ENCODE assay signal across 15 mouse cellular contexts in genomic region chr1:144267471-144268470, GRCm38 (mm10). TPM values are rescaled to one million over a fixed set of nuclear protein-coding genes. Genes with fewer than 3 reads are reported as not detected.
A peak's percentile ranks its signal among the peaks of the same experiment; 100 is the strongest.
DNase-seq lines count a peak whose midpoint lies in the region; ATAC-seq and TF ChIP-seq lines count a peak whose summit lies in the region.
"Had no signal": no experiment of that assay in that cellular context is flagged by ENCODE, and none has a peak within 500 bp of the region (broad histone marks: within the 10 kb centered on the region; RNA-seq: fewer than 3 reads in every experiment).

No protein-coding gene starts in this region.

- no peaks in the 10 kb centered on the region for H3K9me3 ChIP-seq in stomach, embryonic 15.5 days
- H3K9me3 ChIP-seq: limb, embryonic 13.5 days had no signal

- WGBS in kidney, adult 2 months, result 55% methylated on average over 3 of the region's 3 CpGs
- 72% methylated on average over 3 of the region's 3 CpGs for WGBS in spleen, adult 2 months
- WGBS in stomach, embryonic 15.5 days, result 59% methylated on average over 3 of the region's 3 CpGs

- no peak for TF ChIP-seq CTCF in kidney, adult 2 months (conservative IDR thresholded peaks at IDR 0.05; ENCODE audit: insufficient read depth, insufficient read length, low read depth, low read length)
- no peak for TF ChIP-seq CTCF in spleen, adult 2 months (IDR thresholded peaks at IDR 0.05; ENCODE audit: extremely low read depth, insufficient read depth, insufficient read length, insufficient replicate concordance)
- TF ChIP-seq CTCF in embryonic fibroblast, embryonic 13.5 days (IDR thresholded peaks at IDR 0.05; ENCODE audit: borderline replicate concordance, insufficient read depth, low read length), result no peak

- no peak for TF ChIP-seq POLR2A in kidney, adult 2 months (IDR thresholded peaks at IDR 0.05; ENCODE audit: low read depth, low read length)
- no peak for TF ChIP-seq POLR2A in spleen, adult 2 months (IDR thresholded peaks at IDR 0.05; ENCODE audit: low read depth, low read length)
- TF ChIP-seq POLR2A in embryonic fibroblast, embryonic 13.5 days (IDR thresholded peaks at IDR 0.05; ENCODE audit: low read depth, low read length), result no peak

- H3K27ac ChIP-seq in kidney, adult 2 months (ENCODE audit: insufficient read depth, low read depth, low read length), result no peak overlapping the region
- H3K27ac ChIP-seq in spleen, adult 2 months (ENCODE audit: insufficient read depth, low read length), result peak overlapping the region; percentile 12; the same call in 1 of the 2 replicates
- peak overlapping the region; percentile 94 for H3K27ac ChIP-seq in embryonic fibroblast, embryonic 13.5 days (ENCODE audit: insufficient read depth, low read length)
- H3K27ac ChIP-seq in stomach, embryonic 15.5 days, result peak overlapping the region; percentile 54; the same call in 1 of the 2 replicates
- H3K27ac ChIP-seq: limb, embryonic 13.5 days had no signal

- no peak overlapping the region for H3K4me3 ChIP-seq in kidney, adult 2 months (ENCODE audit: insufficient read depth, low read depth, low read length)
- no peak overlapping the region for H3K4me3 ChIP-seq in spleen, adult 2 months (ENCODE audit: extremely low read depth, insufficient read depth, insufficient read length)
- no peak overlapping the region for H3K4me3 ChIP-seq in embryonic fibroblast, embryonic 13.5 days (ENCODE audit: insufficient read depth, low read length)
- no peak overlapping the region for H3K4me3 ChIP-seq in stomach, embryonic 15.5 days (replicated peaks)
- H3K4me3 ChIP-seq: erythroblast, embryonic 14.5 days; limb, embryonic 13.5 days had no signal

- DNase-seq in kidney, adult 2 months, result peak; percentile 2
- DNase-seq in kidney, adult 8-10 months, result no peak
- no peak for DNase-seq in spleen, adult 2 months (ENCODE audit: low read depth in 1 of 2, low spot score in 2 of 2)
- no peak for DNase-seq in spleen, postnatal 36 days (ENCODE audit: low spot score in 2 of 2)
- DNase-seq in heart, postnatal 10 days, result no peak
- no peak for DNase-seq in layer of hippocampus, postnatal 25 days (ENCODE audit: extremely low spot score in 1 of 2, low spot score in 1 of 2)
- DNase-seq: cerebellum, adult 8-10 months; gastrocnemius, postnatal 36 days; heart, postnatal 36 days; layer of hippocampus, postnatal 36 days; thymus, postnatal 14 days had no signal

- no peak overlapping the region for H3K4me2 ChIP-seq in stomach, embryonic 15.5 days
- H3K4me2 ChIP-seq: limb, embryonic 13.5 days had no signal

- no peaks in the 10 kb centered on the region for H3K27me3 ChIP-seq in kidney, adult 2 months (replicated peaks; ENCODE audit: control insufficient read depth, insufficient read depth, low read length)
- H3K27me3 ChIP-seq in spleen, adult 2 months (ENCODE audit: control insufficient read depth, insufficient read depth, low read length), result no peaks in the 10 kb centered on the region
- H3K27me3 ChIP-seq in stomach, embryonic 15.5 days (replicated peaks), result no peaks in the 10 kb centered on the region
- H3K27me3 ChIP-seq: limb, embryonic 13.5 days had no signal

- H3K4me1 ChIP-seq in kidney, adult 2 months (ENCODE audit: control insufficient read depth, insufficient read depth, low read length), result no peaks in the 10 kb centered on the region
- no peaks in the 10 kb centered on the region for H3K4me1 ChIP-seq in spleen, adult 2 months (ENCODE audit: control insufficient read depth, insufficient read depth, insufficient read length)
- peaks cover 2% of the 10 kb centered on the region; the same call in 1 of the 2 replicates for H3K4me1 ChIP-seq in embryonic fibroblast, embryonic 13.5 days (ENCODE audit: control insufficient read depth, insufficient read depth, low read length)
- no peaks in the 10 kb centered on the region for H3K4me1 ChIP-seq in stomach, embryonic 15.5 days
- H3K4me1 ChIP-seq: limb, embryonic 13.5 days had no signal

- H3K36me3 ChIP-seq in kidney, adult 2 months (ENCODE audit: control insufficient read depth, insufficient read depth, low read length), result no peaks in the 10 kb centered on the region
- no peaks in the 10 kb centered on the region for H3K36me3 ChIP-seq in spleen, adult 2 months (ENCODE audit: control insufficient read depth, insufficient read depth, low read length)
- H3K36me3 ChIP-seq in stomach, embryonic 15.5 days, result no peaks in the 10 kb centered on the region
- H3K36me3 ChIP-seq: limb, embryonic 13.5 days had no signal

- ATAC-seq in stomach, embryonic 15.5 days (ENCODE audit: insufficient read depth, low FRiP score, low read depth), result peak; percentile 47; the same call in 1 of the 2 replicates

- H3K9ac ChIP-seq in stomach, embryonic 15.5 days, result no peak overlapping the region
- H3K9ac ChIP-seq: limb, embryonic 13.5 days had no signal

- intact Hi-C loops in heart, postnatal 10 days (cut with DNase I), result no loop called here

RNA-seq across cellular contexts. Expression of gene Rgs1, which starts 18.7 kb away (rescaled TPM):
- polyA plus RNA-seq in kidney, adult 2 months (2012; rRNA removed), result 0.27 TPM in 1 of 2 replicates, not detected in the other
- polyA plus RNA-seq in spleen, adult 2 months (2012; rRNA removed), result 1.1 and 1.4 TPM in 2 replicates
- 0.37 TPM in 1 of 2 replicates, not detected in the other for polyA plus RNA-seq in embryonic fibroblast, embryonic 13.5 days (2011; ENCODE audit: insufficient read length, low read depth, missing spikeins)
- 0.31 and 0.35 TPM in 2 replicates for polyA plus RNA-seq in stomach, embryonic 15.5 days (2015; fragmentation: Nextera tagmentation; extraction: Ambion mirVana)
- total RNA-seq in heart, postnatal 10 days (2021), result not detected
- total RNA-seq in layer of hippocampus, postnatal 25 days (2021), result not detected
- total RNA-seq: gastrocnemius, postnatal 36 days; heart, postnatal 36 days had no signal
